Mouse (Mus musculus) forebrain, embryonic 14.5 days (tissue): ENCODE data around the gene Pigyl. TPM values are rescaled to one million over a fixed set of nuclear protein-coding genes. Genes with fewer than 3 reads are reported as not detected.

Experiments
- ATAC-seq: fragments of 200-750 bp; cut with Nextera tagmentation; 2 replicates; pipeline ENCODE4 v1.8.0; 2017; ENCODE audit warnings: mild to moderate bottlenecking, moderate library complexity
- DNase-seq: peaks from one replicate; pipeline ENCODE4 v3.0.0-alpha.2; 2015; ENCODE audit warnings: low spot score
- H3K27ac ChIP-seq: fragments of 300-500 bp; sonication (generic); 2 replicates; pipeline ENCODE4 v1.5.1; 2014; ENCODE audit warnings: low read depth, mild to moderate bottlenecking, control low read depth, low read length, moderate library complexity
- H3K27me3 ChIP-seq: fragments of 300-500 bp; sonication (generic); replicated peaks from 2 replicates; pipeline ENCODE4 v1.6.1; 2014; ENCODE audit warnings: low read length, control low read depth, mixed read lengths; ENCODE audit not compliant: control insufficient read depth, insufficient read depth
- H3K36me3 ChIP-seq: fragments of 300-500 bp; sonication (generic); 2 replicates; pipeline ENCODE4 v1.6.1; 2014; ENCODE audit warnings: low read length, control low read depth; ENCODE audit not compliant: control insufficient read depth, insufficient read depth
- H3K4me1 ChIP-seq: fragments of 300-500 bp; sonication (generic); 2 replicates; pipeline ENCODE4 v1.6.1; 2014; ENCODE audit warnings: antibody characterized with exemption, low read length, control low read depth; ENCODE audit not compliant: control insufficient read depth, insufficient read depth
- H3K4me2 ChIP-seq: fragments of 300-500 bp; sonication (generic); 2 replicates; pipeline ENCODE4 v1.6.1; 2014; ENCODE audit warnings: mild to moderate bottlenecking, control low read depth, low read length
- H3K4me3 ChIP-seq: fragments of 300-500 bp; sonication (generic); 2 replicates; pipeline ENCODE4 v1.5.1; 2014; ENCODE audit warnings: low read depth, low read length, control low read depth
- H3K9ac ChIP-seq: fragments of 300-500 bp; sonication (generic); 2 replicates; pipeline ENCODE4 v1.6.1; 2014; ENCODE audit warnings: mild to moderate bottlenecking, low read length, control low read depth, moderate library complexity
- H3K9me3 ChIP-seq: fragments of 300-500 bp; sonication (generic); replicated peaks from 2 replicates; pipeline ENCODE4 v1.6.1; 2016; ENCODE audit warnings: low read length, control low read depth, mixed read lengths; ENCODE audit not compliant: control insufficient read depth
- WGBS: fragments of 180-500 bp; shearing (Covaris S2); extraction: QIAGEN DNeasy Blood & Tissue Kit; methylation state at CpG from one replicate; pipeline ENCODE4 v1.1.7; 2014; 5-methylcytosine and 5-hydroxymethylcytosine counted together
- polyA plus RNA-seq: library from polyadenylated mRNA; unstranded; fragments of >200 nt; fragmentation: Nextera tagmentation; extraction: Ambion mirVana; gene quantifications from 2 replicates; pipeline ENCODE4 v1.2.1, GENCODE M21; 2014

The Pigyl gene
- polyA plus RNA-seq = 93.5 and 109 TPM in 2 replicates

- no peaks in the 10 kb centered on the region for H3K9me3 ChIP-seq
- WGBS = under 1% methylated on average over 65 of the region's 65 CpGs
- H3K4me1 ChIP-seq = peaks cover 7% of the 10 kb centered on the region; the same call in 1 of the 2 replicates
- peak within 1 kb of the TSS; percentile 66 for H3K4me3 ChIP-seq
- DNase-seq = peak; percentile 99
- peak within 1 kb of the TSS; percentile 74 for H3K4me2 ChIP-seq
- no peaks in the 10 kb centered on the region for H3K27me3 ChIP-seq
- H3K27ac ChIP-seq = peak within 1 kb of the TSS; percentile 82
- ATAC-seq = peak; percentile 99
- no peaks in the 10 kb centered on the region; the same call in 1 of the 2 replicates for H3K36me3 ChIP-seq
- H3K9ac ChIP-seq = peak within 1 kb of the TSS; percentile 88
Measured at GRCm38 (mm10) chr9:22156497-22157245, at the start of gene Pigyl. Gene Pigyl, plus strand, starts transcription at chr9:22156846.

- WGBS = 91% methylated on average over 9 of the region's 9 CpGs
- ATAC-seq (no peak), DNase-seq (no peak)
- Histone ChIP-seq H3K4me2 (no peak overlapping the region), H3K4me1 (no peaks in the 10 kb centered on the region), H3K9ac (no peak overlapping the region), H3K36me3 (peaks cover 37% of the 10 kb centered on the region), H3K27ac (no peak overlapping the region), H3K27me3 (no peaks in the 10 kb centered on the region), H3K9me3 (no peaks in the 10 kb centered on the region), H3K4me3 (no peak overlapping the region)
Measured at GRCm38 (mm10) chr9:22108194-22108593, 48.5 kb upstream of the Pigyl start.

- ATAC-seq (no peak), DNase-seq (no peak)
- no peaks in the 10 kb centered on the region for H3K9me3 ChIP-seq
- WGBS = 85% methylated on average over 4 of the region's 4 CpGs
- peak overlapping the region; percentile 74 for H3K4me2 ChIP-seq
- peaks cover 12% of the 10 kb centered on the region for H3K4me1 ChIP-seq
- peak overlapping the region; percentile 83 for H3K4me3 ChIP-seq
- no peaks in the 10 kb centered on the region for H3K27me3 ChIP-seq
- peak overlapping the region; percentile 87 for H3K9ac ChIP-seq
- peaks cover 33% of the 10 kb centered on the region for H3K36me3 ChIP-seq
- H3K27ac ChIP-seq = no peak overlapping the region
Measured at GRCm38 (mm10) chr9:22115635-22116034, 41.0 kb upstream of the Pigyl start.

- Histone ChIP-seq H3K4me3 (peak overlapping the region; percentile 83), H3K9ac (peak overlapping the region; percentile 87), H3K4me2 (peak overlapping the region; percentile 74), H3K4me1 (peaks cover 12% of the 10 kb centered on the region), H3K36me3 (peaks cover 30% of the 10 kb centered on the region), H3K9me3 (no peaks in the 10 kb centered on the region), H3K27me3 (no peaks in the 10 kb centered on the region), H3K27ac (no peak overlapping the region)
- whole genome bisulfite sequencing = 26% methylated on average over 15 of the region's 15 CpGs
- DNase-seq (peak; percentile 58), ATAC-seq (no peak)
Measured at GRCm38 (mm10) chr9:22116086-22116485, 40.6 kb upstream of the Pigyl start.

- H3K36me3 ChIP-seq = peaks cover 22% of the 10 kb centered on the region
- peak; percentile 99 for DNase-seq
- ATAC-seq = peak; percentile 96
- peak within 1 kb of the TSS; percentile 83 for H3K4me3 ChIP-seq
- H3K4me2 ChIP-seq = peak within 1 kb of the TSS; percentile 74
- H3K9me3 ChIP-seq = no peaks in the 10 kb centered on the region
- WGBS = 1% methylated on average over 46 of the region's 52 CpGs
- 0 out of 2 replicates have a peak within 1 kb of the TSS, but pooled peaks have one; percentile 22 for H3K27ac ChIP-seq
- H3K9ac ChIP-seq = peak within 1 kb of the TSS; percentile 87
- peaks cover 12% of the 10 kb centered on the region for H3K4me1 ChIP-seq
- no peaks in the 10 kb centered on the region for H3K27me3 ChIP-seq
Measured at GRCm38 (mm10) chr9:22116740-22117426, 39.8 kb upstream of the Pigyl start, which contains the start of gene Elof1. Gene Elof1, minus strand, starts transcription at chr9:22117172.

- H3K27me3 ChIP-seq = no peaks in the 10 kb centered on the region
- H3K9ac ChIP-seq = peak overlapping the region; percentile 87
- peak overlapping the region; percentile 83 for H3K4me3 ChIP-seq
- 48% methylated on average over 10 of the region's 10 CpGs for WGBS
- H3K4me2 ChIP-seq = peak overlapping the region; percentile 74
- ATAC-seq (no peak), DNase-seq (peak; percentile 70)
- H3K4me1 ChIP-seq = peaks cover 12% of the 10 kb centered on the region
- peaks cover 12% of the 10 kb centered on the region for H3K36me3 ChIP-seq
- no peak overlapping the region for H3K27ac ChIP-seq
- no peaks in the 10 kb centered on the region for H3K9me3 ChIP-seq
Measured at GRCm38 (mm10) chr9:22117754-22118456, 38.7 kb upstream of the Pigyl start.

GRCm38 (mm10) chr9:22119543-22119942 is 37.1 kb upstream of the Pigyl start:
- no peaks in the 10 kb centered on the region for H3K9me3 ChIP-seq
- no peak overlapping the region for H3K9ac ChIP-seq
- no peak overlapping the region for H3K4me2 ChIP-seq
- H3K27ac ChIP-seq = no peak overlapping the region
- no peak overlapping the region for H3K4me3 ChIP-seq
- no peaks in the 10 kb centered on the region for H3K36me3 ChIP-seq
- H3K4me1 ChIP-seq = peaks cover 12% of the 10 kb centered on the region
- no peaks in the 10 kb centered on the region for H3K27me3 ChIP-seq
- ATAC-seq (no peak), DNase-seq (no peak)
- 93% methylated on average over 4 of the region's 4 CpGs for WGBS

GRCm38 (mm10) chr9:22121545-22121944 is 35.1 kb upstream of the Pigyl start:
- H3K27ac ChIP-seq = no peak overlapping the region
- DNase-seq = no peak
- H3K27me3 ChIP-seq = no peaks in the 10 kb centered on the region
- H3K9ac ChIP-seq = no peak overlapping the region
- H3K9me3 ChIP-seq = no peaks in the 10 kb centered on the region
- H3K4me3 ChIP-seq = no peak overlapping the region
- H3K4me1 ChIP-seq = peaks cover 4% of the 10 kb centered on the region; the same call in 1 of the 2 replicates
- no peaks in the 10 kb centered on the region for H3K36me3 ChIP-seq
- ATAC-seq = no peak
- no peak overlapping the region for H3K4me2 ChIP-seq
